Mouse (Mus musculus) intestine, postnatal 0 days (tissue): ENCODE measurements around the gene Tspo. TPM values are rescaled to one million over a fixed set of nuclear protein-coding genes. Genes with fewer than 3 reads are reported as not detected.

Experiments used
- ATAC-seq: fragments of 200-750 bp; cut with Nextera tagmentation; 2 replicates; pipeline ENCODE4 v1.8.0; 2017; ENCODE audit warnings: mild to moderate bottlenecking, moderate TSS enrichment, moderate library complexity
- H3K27ac ChIP-seq: fragments of 300-500 bp; sonication (generic); 2 replicates; pipeline ENCODE4 v1.5.1; 2014; ENCODE audit warnings: mild to moderate bottlenecking, low read depth, low read length, moderate library complexity
- H3K27me3 ChIP-seq: fragments of 300-500 bp; sonication (generic); replicated peaks from 2 replicates; pipeline ENCODE4 v1.6.1; 2014; ENCODE audit warnings: low read length, mixed read lengths; ENCODE audit not compliant: control insufficient read depth, insufficient read depth
- H3K36me3 ChIP-seq: fragments of 300-500 bp; sonication (generic); 2 replicates; pipeline ENCODE4 v1.6.1; 2014; ENCODE audit warnings: mild to moderate bottlenecking, moderate library complexity; ENCODE audit not compliant: control insufficient read depth, insufficient read depth
- H3K4me1 ChIP-seq: fragments of 300-500 bp; sonication (generic); replicated peaks from 2 replicates; pipeline ENCODE4 v1.6.1; 2014; ENCODE audit warnings: antibody characterized with exemption, low read length, mixed read lengths; ENCODE audit not compliant: control insufficient read depth, insufficient read depth
- H3K4me2 ChIP-seq: fragments of 300-500 bp; sonication (generic); replicated peaks from 2 replicates; pipeline ENCODE4 v1.6.1; 2014; ENCODE audit warnings: low read depth, mild to moderate bottlenecking, moderate library complexity
- H3K4me3 ChIP-seq: fragments of 300-500 bp; sonication (generic); 2 replicates; pipeline ENCODE4 v1.5.1; 2014; ENCODE audit warnings: low read depth, low read length
- H3K9ac ChIP-seq: fragments of 300-500 bp; sonication (generic); 2 replicates; pipeline ENCODE4 v1.6.1; 2014; ENCODE audit warnings: mild to moderate bottlenecking, low read depth, low read length
- H3K9me3 ChIP-seq: fragments of 300-500 bp; sonication (generic); 2 replicates; pipeline ENCODE4 v1.6.1; 2016; ENCODE audit warnings: mixed run types; ENCODE audit not compliant: control insufficient read depth
- CTCF ChIP-seq: sonication (generic); IDR thresholded peaks from 2 replicates; pipeline ENCODE4 v1.5.1; 2016; ENCODE audit warnings: low read depth, mild to moderate bottlenecking, control low read depth, antibody characterized with exemption, moderate library complexity
- WGBS: fragments of 180-500 bp; shearing (Covaris S2); extraction: QIAGEN DNeasy Blood & Tissue Kit; methylation state at CpG from one replicate; pipeline ENCODE4 v1.1.7; 2014; 5-methylcytosine and 5-hydroxymethylcytosine counted together
- polyA plus RNA-seq: library from polyadenylated mRNA; unstranded; fragments of >200 nt; fragmentation: Nextera tagmentation; extraction: Ambion mirVana; gene quantifications from 2 replicates; pipeline ENCODE4 v1.2.1, GENCODE M21; 2015

Tspo gene
- polyA plus RNA-seq, 1 experiment from 2014 or later: 118 TPM

GRCm38 (mm10) chr15:83602372-83603045 lies 39.1 kb downstream of the Tspo start:
- Histone ChIP-seq H3K9me3 (no peaks in the 10 kb centered on the region), H3K4me2 (no peak overlapping the region), H3K4me1 (no peaks in the 10 kb centered on the region), H3K27ac (no peak overlapping the region), H3K27me3 (no peaks in the 10 kb centered on the region), H3K36me3 (no peaks in the 10 kb centered on the region), H3K4me3 (no peak overlapping the region), H3K9ac (no peak overlapping the region)
- WGBS: 61% methylated on average over 13 of the region's 13 CpGs
- ATAC-seq: no peak
- no peak for TF ChIP-seq CTCF

GRCm38 (mm10) chr15:83603046-83603396 lies 39.6 kb downstream of the Tspo start:
- H3K27ac ChIP-seq: no peak overlapping the region
- H3K4me3 ChIP-seq: no peak overlapping the region
- WGBS: 88% methylated on average over 1 of the region's 1 CpGs
- no peak for TF ChIP-seq CTCF
- no peaks in the 10 kb centered on the region for H3K9me3 ChIP-seq
- no peaks in the 10 kb centered on the region for H3K4me1 ChIP-seq
- no peaks in the 10 kb centered on the region for H3K36me3 ChIP-seq
- H3K27me3 ChIP-seq: no peaks in the 10 kb centered on the region
- H3K4me2 ChIP-seq: no peak overlapping the region
- no peak for ATAC-seq
- H3K9ac ChIP-seq: no peak overlapping the region

DNA sequence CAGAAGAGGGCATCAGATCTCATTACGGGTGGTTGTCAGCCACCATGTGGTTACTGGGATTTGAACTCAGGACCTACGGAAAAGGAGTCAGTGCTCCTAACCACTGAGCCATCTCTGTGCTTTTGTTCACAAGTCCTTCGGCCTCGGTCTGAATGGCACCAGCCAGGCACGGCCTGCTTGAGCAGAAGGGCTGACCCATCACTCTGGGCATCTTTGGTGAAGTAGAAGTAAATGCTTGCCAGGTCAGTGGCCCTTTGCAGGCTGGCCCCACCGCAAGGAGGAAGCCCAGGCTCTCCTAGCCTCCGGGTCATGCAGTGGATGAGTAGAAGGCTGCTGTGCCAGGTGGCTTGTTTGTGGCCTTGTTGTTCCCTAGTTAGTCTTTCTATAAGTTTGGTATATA lies 40.0 kb downstream of the Tspo start:
- 96% methylated on average over 7 of the region's 7 CpGs for WGBS
- H3K4me3 ChIP-seq: no peak overlapping the region
- no peak for TF ChIP-seq CTCF
- no peak overlapping the region for H3K4me2 ChIP-seq
- no peaks in the 10 kb centered on the region for H3K27me3 ChIP-seq
- H3K36me3 ChIP-seq: no peaks in the 10 kb centered on the region
- H3K9ac ChIP-seq: no peak overlapping the region
- H3K27ac ChIP-seq: no peak overlapping the region
- ATAC-seq: no peak
- H3K9me3 ChIP-seq: no peaks in the 10 kb centered on the region
- no peaks in the 10 kb centered on the region for H3K4me1 ChIP-seq

GRCm38 (mm10) chr15:83606216-83606615 lies 42.8 kb downstream of the Tspo start:
- Histone ChIP-seq H3K4me3 (no peak overlapping the region), H3K27ac (no peak overlapping the region), H3K9ac (no peak overlapping the region), H3K36me3 (no peaks in the 10 kb centered on the region), H3K4me1 (no peaks in the 10 kb centered on the region), H3K9me3 (no peaks in the 10 kb centered on the region), H3K27me3 (no peaks in the 10 kb centered on the region), H3K4me2 (no peak overlapping the region)
- ATAC-seq: no peak
- 88% methylated on average over 11 of the region's 11 CpGs for WGBS
- no peak for TF ChIP-seq CTCF

DNA sequence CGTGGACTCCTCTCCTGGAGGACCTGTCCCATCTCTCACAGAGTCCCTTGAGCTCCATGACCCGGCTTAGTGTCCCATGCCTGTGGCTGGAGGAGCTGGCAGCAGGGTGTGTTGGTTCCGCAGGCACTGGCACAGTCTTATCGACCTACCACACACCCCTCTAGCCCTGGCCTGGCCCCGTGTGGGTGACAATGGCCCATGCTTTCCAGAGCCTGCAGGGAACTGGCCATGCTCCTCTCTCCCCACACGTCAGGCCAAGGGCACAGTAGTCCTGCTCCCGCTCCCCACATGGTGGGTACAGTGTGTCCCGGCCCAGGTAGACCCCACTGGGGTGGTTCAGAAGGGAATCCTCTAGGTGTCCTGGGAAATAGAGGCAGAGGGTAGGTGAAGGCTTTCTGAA lies 43.3 kb downstream of the Tspo start:
- Histone ChIP-seq H3K27ac (no peak overlapping the region), H3K9me3 (no peaks in the 10 kb centered on the region), H3K4me3 (no peak overlapping the region), H3K9ac (no peak overlapping the region), H3K36me3 (no peaks in the 10 kb centered on the region), H3K27me3 (no peaks in the 10 kb centered on the region), H3K4me1 (no peaks in the 10 kb centered on the region), H3K4me2 (no peak overlapping the region)
- TF ChIP-seq CTCF: no peak
- 84% methylated on average over 8 of the region's 8 CpGs for WGBS
- ATAC-seq: no peak

DNA sequence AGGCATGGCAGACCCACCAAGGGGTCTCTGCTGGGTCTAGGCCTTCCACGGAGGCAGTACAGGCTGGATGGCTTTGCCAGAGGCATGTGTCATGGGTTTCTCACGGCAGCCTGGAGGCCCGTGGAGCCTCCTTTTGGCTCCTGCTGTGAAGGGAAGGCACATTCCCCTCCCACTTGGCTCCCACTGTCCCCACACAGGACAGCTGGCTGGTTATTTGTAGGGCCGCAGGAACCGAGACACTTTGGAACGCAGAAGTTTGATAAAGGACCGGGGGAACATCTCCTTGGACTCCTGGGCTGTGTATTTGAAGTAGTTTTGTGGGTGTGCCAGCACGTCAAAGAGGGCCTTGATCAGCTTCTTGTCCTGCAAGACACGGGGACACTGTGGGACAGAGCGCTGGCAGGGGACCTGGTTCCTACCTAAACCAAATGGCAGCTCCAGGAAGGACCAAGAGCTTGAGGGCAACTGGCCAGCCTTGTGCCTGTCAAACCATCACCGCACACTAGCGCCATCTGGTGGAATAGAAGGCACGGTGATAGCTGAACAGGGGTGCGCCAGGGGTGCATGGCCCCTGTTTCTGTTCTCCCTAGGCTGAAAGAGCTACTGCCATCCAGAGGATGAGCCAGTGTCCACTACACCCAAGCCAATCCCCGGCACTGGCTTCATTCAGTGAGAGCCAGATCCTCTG lies 43.9 kb downstream of the Tspo start:
- Histone ChIP-seq H3K4me2 (no peak overlapping the region), H3K4me1 (no peaks in the 10 kb centered on the region), H3K9ac (no peak overlapping the region), H3K36me3 (no peaks in the 10 kb centered on the region), H3K9me3 (no peaks in the 10 kb centered on the region), H3K4me3 (no peak overlapping the region), H3K27me3 (no peaks in the 10 kb centered on the region), H3K27ac (no peak overlapping the region)
- 44% methylated on average over 15 of the region's 15 CpGs for WGBS
- peak; percentile 95 for TF ChIP-seq CTCF
- ATAC-seq: no peak
